Mouse (Mus musculus): ENCODE data around the gene Rbfox2. TPM values are rescaled to one million over a fixed set of nuclear protein-coding genes. Genes with fewer than 3 reads are reported as not detected.
"Not testable (repeated sequence)": the region's sequence is repeated elsewhere in the genome, so short reads cannot be mapped to it uniquely, and the experiment has no call there.

Gene Rbfox2
- total RNA-seq, 2 experiments from 2014 or later: 104 to 121 TPM

DNA sequence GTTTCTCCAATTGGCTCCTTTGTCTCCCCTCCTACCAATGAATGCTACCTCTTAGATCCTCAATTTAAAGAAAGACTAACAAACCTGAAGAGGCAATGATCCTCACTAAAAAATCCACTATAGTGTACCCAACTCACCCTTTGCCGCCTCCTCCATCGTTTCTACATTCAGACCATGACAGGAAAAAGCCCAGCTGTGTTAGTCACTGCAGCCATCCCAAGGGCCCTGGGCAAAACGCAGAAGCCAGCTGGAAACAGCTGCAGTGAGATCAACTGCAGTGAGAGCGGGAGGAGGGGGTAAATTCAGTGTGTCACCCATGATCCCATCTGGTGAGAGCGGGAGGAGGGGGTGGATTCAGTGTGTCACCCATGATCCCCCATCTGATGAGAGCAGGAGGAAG is 28.0 kb downstream of the Rbfox2 start:
- peak; percentile 69 for DNase-seq
- intact Hi-C loops (cut with DNase I; ENCODE audit: low total_unique reads): loop anchor here (2.0 kb wide), 1 partner anchor 34 kb away; no protein-coding TSS in a partner anchor

DNA sequence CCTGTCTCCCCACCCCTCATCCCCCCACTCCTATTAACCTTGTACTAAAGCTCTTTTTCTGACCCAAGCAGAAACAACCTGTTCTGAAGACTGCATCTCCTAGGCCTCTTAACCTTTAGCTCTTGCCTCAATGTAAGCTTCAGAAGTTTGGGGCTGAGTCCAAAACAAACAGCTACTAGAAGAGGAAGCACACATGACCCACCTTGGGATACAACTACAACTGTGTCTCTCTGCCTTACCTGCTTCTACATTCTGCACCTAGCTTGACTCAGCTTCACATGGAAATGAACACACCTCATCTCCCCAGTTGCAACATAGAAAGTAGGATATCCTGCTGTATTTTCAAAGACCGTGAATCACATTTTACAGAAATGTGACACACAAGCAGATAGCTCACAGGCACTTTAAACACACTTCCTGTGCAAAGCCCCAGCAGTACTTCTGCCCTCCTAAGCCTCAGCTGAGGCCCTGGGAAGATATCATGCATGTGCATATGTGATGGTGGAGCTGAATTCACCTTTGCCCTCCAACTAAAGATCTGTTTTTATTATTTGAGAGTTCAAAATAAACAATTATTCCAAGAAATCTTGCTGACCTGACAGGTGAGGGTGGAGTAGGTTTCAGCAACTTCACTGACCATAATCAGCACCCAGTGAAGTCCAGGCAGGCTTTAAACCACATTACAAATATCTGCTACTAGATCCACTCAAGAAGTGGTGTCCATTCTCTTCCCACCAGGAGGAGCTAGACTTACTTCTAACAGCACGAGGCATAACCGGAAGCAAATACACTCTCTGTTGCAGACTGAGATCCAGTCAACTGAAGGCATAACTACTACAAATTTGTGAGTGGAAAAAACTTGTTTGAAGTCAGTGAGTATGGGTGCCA is 29.7 kb downstream of the Rbfox2 start:
- DNase-seq: no peak
- intact Hi-C loops (cut with DNase I; ENCODE audit: low total_unique reads): no loop called here

DNA sequence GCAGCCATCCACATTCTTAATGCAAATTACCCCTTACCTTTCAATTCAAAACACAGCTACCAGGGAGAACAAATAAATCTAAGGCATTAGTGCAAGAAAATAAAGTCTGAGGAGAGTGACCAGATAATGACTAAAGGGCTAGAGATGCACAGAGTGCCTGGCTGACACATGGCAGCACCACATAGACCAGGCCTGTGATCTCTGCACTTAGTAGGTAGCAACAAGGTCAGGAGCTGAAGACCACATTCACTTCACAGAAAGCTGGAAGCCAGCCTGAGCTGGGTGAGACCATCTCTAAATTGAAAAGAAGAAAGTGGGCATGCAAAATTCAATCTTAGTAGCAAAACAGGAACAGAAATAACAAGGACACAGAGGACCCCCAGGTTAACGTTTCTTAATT is 30.5 kb downstream of the Rbfox2 start:
- intact Hi-C loops (cut with DNase I; ENCODE audit: low total_unique reads): no loop called here
- DNase-seq: no peak

DNA sequence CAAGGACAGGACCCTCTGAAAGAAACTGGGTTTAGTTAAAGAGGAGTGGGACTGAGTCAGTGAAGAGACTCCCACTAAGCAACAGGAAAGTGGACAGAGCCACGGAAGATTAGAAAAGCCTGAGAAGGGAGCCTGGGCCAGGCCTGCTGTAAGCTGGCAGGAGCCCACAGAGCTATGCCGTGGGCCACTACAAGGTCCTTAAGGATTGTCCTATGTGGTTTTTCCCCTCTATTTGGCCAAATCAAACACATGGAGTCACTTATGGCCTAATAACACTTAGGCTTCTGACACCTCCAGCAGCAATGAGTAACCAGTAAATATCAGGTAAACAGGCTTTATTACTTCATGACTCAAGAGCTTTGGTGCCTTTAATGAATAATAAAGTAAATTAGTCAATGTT is 31.2 kb downstream of the Rbfox2 start:
- intact Hi-C loops (cut with DNase I; ENCODE audit: low total_unique reads): no loop called here
- no peak for DNase-seq

DNA sequence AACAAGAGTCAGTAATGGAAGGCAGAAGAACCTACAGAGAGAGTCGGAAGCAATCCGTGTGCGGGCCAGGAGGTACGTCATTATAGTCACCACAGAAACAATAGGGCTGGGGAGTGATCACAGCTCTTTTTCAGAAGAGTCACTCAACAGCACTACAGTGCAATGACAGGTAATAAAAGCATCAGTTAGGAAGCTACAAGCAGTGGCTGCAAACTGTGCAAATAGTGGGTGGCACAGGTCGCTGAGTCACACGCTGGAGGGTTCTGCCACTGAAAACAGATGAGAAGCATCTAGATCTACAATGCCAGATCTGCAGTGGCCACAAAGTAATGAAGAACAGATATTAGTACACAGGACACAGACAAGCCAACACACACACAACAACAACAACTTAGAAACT is 32.9 kb downstream of the Rbfox2 start:
- DNase-seq: no peak
- intact Hi-C loops (cut with DNase I; ENCODE audit: low total_unique reads): no loop called here

DNA sequence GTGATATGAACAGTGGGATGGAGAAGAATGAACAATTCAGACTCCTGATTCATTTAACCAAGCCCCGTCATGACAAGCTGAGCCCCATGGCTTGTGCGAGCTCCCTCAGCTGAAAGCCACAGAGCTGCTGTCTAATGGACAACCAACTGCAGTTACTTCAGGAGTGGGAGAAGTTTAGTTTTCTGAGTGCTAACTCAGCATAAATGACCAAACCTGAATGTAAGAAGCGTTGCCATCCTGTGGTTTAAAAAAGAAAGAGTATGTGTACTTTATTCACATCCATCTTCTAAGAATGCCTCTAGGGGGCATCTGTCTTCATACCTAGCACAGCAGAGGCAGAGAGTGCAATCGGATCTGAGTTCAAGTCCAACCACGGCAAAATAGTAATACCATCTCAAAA is 35.5 kb downstream of the Rbfox2 start:
- no peak for DNase-seq

DNA sequence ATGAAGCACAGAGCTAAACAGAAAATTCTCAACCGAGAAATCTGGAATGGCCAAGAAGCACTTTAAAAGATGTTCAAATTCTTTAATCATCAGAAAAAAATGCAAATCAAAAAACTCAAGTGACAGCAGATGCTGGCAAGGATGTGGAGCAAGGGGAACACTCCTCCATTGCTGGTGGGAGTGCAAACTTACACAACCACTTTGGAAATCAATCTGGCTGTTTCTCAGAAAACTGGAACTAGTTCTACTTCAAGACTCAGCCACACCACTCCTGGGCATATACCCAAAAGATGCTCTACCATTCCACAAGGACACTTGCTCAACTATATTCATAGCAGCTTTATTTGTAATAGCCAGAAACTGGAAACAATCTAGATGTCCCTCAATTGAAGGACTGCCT is 37.3 kb downstream of the Rbfox2 start:
- intact Hi-C loops (cut with DNase I; ENCODE audit: low total_unique reads): not testable (repeated sequence)

More for the DNA sequence above, 35.5 kb downstream of the Rbfox2 start:
- intact Hi-C loops (cut with DNase I; ENCODE audit: low total_unique reads): no loop called here

DNA sequence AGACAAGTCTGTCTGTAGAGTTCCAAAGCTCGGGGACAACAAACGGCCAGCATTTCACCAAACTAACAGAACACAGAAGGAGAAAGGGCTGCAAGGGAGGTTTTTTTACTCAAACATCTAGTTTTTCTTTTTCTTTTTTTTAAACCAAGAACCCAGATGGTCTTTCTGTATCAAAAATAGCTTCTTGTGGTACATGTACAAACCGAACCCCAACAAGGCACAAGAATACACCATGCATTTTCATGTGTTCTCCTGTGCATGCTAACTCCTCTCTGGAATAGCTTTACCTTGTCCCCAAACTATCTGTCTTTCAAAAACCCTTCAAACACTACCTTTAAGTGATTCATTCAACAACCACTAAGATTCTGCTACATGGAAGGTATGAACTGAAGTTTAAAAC is 38.4 kb downstream of the Rbfox2 start:
- intact Hi-C loops (cut with DNase I; ENCODE audit: low total_unique reads): no loop called here
- DNase-seq: no peak

More for the DNA sequence above, 37.3 kb downstream of the Rbfox2 start:
- not testable (repeated sequence) for DNase-seq

DNA sequence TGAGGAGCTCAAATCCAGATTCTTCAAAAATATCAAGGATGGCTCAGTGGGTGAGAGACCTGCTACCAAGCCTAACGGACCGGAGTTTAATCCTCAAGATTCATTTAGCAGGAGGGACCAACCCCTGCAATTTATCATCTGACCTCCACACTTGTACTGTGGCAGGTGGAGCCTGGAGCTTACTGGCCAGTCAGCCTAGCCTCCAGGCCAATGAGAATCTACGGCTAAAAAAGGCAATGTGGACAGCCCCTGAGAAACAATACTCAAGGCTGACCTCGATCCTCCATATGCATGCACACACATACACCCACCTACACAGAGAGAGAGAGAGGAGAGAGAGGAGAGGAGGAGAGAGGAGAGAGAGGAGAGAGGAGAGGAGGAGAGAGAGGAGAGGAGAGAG is 41.5 kb downstream of the Rbfox2 start:
- DNase-seq: no peak
- intact Hi-C loops (cut with DNase I; ENCODE audit: low total_unique reads): no loop called here

DNA sequence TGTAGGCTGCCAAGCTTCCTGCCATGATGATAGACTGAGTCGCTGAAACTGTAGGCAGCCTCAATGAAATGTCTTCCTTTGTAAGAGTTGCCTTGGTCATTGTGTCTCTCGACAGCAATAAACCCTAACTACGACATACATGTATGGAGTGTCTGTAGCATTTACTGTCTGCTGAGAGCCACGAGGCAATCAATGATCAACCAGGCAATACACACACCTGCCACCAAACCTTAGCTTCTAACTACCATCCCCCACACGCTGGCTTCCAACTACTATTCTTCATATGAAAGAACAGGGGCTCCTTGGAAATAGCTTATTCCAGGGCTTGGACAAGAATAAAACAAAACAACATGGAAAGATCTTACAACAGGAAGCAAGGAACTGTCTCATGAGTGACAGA is 42.5 kb downstream of the Rbfox2 start:
- intact Hi-C loops (cut with DNase I; ENCODE audit: low total_unique reads): no loop called here
- no peak for DNase-seq

DNA sequence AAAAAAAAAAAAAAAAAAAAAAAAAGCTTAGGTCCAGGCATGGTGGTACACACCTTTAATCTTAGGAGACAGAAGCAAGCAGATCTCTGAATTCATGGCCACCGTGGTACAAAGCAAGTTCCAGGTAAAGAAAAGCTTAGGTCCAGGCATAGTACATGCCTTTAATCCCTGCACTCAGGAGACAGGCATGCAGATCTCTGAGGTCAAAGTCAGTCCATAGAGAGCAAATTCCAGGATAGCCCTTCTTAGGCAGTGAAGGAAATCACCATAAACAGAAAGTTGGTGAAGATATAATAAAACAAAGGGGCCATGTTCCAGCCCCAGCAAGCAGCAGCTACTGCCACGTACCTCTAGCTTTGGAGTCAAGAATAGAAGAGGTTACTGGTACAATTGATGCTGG is 44.0 kb downstream of the Rbfox2 start:
- DNase-seq: no peak
- intact Hi-C loops (cut with DNase I; ENCODE audit: low total_unique reads): no loop called here

DNA sequence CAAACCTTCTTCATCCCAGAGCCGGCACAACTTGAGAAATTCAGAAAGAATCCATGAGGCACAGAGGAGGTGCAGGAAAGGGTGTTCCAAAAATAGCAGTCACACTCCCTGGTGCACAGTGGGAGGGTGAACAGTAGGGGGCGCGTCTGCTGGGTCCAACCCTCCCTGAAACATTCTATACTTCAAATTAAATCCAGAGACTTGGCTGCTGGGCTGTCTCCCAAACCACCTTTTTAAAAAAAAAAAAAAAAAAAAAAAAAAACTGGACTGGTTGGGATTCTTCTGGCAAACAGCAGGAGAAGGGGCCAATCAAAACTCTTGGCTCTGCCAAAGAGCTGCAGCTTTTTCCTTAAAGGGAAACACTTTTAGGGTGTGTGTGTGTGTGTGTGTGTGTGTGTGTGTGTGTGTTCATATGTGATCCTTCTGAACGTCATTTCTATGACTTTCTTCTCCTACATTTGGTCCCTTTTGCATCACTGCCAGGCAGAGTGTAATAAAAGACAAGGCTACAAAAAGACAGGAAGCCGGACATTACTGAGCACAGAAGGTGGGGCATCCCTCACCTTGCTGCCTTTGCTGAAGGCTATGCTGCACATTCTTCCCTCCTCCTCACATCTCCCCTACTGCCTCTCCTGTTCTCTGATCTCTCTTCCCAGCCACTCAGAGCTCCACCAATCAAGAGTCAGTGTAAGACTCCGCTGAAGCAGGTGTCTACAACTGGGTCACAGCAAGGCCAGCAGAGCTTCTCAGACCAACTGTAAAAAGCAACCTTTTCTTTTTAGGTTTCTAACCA is 49.2 kb downstream of the Rbfox2 start:
- peak; percentile 66 for DNase-seq
- intact Hi-C loops (cut with DNase I; ENCODE audit: low total_unique reads): no loop called here

DNA sequence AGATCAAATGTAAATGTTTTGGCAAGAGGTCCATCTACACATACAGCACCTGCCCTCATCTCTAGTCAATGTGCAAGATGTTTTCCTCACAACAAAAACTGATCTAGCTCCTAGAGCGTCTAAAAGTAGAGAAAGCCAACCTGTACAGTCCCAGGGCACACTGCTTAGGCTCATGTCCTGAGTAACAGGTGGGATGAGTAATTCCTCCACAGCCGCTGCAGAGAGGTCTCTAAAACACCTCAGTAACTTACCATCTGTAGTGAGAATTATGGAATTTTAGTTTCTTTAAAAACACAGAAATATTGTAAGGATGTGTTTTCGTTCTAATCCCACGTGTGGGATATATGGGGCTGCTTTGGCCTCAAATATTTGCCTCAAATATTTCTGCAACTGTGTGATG is 50.0 kb downstream of the Rbfox2 start:
- intact Hi-C loops (cut with DNase I; ENCODE audit: low total_unique reads): no loop called here
- no peak for DNase-seq

DNA sequence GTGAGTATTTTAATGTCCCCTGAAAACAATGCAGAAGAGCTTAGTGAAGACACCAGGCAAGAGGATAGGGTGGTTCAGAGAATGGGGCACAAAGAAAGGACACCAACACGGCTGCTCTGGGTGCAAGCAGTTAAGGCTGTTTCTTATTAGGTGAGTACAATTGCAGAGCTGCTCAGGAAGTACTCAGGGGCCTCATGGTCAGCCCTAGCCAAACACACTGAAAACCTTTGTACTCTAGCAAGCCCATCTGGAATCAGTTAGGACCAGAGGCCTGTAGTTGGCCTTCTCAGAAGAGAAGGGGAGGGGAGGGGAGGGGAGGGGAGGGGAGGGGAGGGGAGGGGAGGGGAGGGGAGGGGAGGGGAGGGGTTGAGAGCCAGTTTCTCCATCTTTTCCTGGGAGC is 52.2 kb downstream of the Rbfox2 start:
- intact Hi-C loops (cut with DNase I; ENCODE audit: low total_unique reads): no loop called here
- peak; percentile 16 for DNase-seq

DNA sequence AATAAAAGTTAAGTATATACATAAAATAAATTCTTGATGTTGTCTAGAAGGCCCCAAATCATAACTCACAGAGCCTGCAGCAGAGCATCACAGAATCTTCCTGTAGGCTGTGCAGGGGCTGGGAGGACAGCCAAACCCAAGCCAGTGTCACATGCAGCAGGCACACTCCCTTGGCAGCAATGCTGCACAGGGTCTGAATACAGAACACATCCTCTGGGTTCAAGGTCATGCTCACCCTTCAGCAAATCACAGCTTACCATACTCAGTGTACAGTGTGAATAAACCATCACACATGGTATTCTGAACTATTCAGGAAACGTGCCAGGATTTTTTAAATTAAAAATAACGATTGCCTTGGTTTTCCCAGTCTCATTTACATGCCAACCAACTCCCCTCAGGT is 52.7 kb downstream of the Rbfox2 start:
- DNase-seq: peak; percentile 40
- intact Hi-C loops (cut with DNase I; ENCODE audit: low total_unique reads): no loop called here

DNA sequence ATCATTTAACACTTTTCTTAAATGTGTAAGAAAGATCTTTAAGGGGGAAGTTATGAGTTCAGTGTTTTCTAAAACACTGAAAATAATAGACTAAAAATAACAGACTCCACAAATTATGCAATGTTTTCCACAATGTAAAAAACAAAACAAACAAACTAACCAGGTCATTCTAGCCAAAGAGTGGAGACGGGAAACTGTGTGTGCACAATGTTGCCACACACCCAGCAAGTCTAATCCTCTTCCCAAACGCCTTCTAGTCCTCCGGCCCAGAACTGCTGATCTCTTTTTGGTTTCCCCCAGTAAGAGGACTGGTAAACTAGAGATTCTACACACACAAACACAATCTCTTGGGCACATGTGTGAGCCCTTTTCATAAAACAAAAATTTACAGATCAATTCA is 55.1 kb downstream of the Rbfox2 start:
- intact Hi-C loops (cut with DNase I; ENCODE audit: low total_unique reads): no loop called here
- no peak for DNase-seq

DNA sequence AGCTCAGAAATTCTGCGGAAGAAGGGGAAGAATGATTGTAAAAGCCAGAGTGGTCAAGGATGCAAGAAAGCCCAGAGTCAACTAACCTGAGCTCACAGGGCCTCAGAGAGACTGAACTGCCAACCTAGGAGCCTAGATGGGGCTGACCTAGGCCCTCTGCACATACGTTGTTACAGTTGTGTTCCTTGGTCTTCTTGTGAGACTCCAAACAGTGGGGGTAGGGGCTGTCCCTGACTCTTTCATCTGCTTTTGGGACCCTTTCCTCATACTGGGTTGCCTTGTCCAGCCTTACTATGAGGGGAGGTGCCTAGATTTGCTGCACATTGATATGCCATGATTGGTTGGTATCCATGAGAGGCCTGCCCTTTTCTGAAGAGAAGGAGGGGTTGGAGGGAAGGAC is 56.0 kb downstream of the Rbfox2 start:
- no peak for DNase-seq
- intact Hi-C loops (cut with DNase I; ENCODE audit: low total_unique reads): no loop called here

DNA sequence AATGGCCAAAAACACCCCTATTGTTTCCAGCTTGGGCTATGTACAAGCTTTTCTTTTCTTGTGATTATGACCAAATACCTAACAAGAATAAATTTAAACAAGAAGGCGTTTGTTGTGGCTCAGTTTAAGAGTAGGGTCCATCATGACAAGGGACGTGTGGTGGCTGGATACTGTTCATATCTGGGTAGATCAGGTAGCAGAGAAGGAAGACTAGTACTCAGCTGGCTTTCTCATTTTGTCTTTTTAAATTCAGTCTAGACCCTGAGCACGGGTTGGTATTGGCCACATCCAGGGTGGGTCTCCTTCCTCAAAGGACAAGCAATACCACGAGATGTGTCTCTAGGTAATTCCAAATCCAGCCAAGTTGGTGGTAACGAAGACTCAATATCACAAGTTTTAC is 57.4 kb downstream of the Rbfox2 start:
- no peak for DNase-seq
- intact Hi-C loops (cut with DNase I; ENCODE audit: low total_unique reads): no loop called here

DNA sequence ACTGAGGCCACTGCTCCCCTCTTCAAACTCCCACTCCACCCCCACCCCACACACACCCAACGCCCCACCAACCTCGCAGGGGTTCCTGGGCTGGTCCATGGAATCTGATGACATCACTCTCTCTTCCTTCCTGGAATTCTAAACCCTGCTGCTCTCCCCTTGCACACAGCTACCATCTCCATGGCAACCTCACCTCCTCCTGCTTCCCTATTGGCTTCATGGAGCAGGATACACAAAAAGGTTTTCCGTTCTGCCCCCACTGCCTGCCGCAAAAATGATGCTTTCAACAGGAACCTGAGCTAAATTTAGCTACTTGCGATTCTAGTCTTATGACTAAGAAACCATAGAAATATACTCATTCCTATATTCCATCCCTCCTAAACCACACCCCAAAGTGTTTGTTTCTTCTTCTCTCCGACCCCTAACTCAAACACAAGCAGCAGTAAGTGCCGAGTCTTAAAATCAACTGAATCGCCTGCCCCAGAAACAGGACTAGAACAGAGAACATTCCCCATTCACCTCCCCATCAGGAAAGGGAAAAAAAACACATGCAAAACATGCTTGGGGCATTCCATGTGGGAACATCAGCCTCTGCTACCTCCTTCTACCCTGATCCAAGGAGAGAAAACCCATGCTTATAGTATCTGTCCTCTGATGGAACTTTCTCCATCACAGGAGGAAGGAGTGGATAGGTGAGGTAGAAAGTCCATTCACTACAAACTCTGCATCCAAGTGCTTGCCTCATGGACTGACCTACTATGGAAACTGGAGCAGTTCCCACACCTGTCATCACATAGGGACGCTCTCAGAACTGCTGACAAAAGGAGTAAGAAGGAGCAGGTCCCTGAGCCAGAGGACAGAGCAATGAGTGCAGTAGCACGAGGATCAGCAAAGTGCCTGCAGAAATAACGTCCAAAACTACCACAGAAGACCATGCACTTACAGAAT is 61.1 kb downstream of the Rbfox2 start:
- peak; percentile 10 for DNase-seq
- intact Hi-C loops (cut with DNase I; ENCODE audit: low total_unique reads): loop anchor here (2.0 kb wide), 1 partner anchor 33 kb away; no protein-coding TSS in a partner anchor

DNA sequence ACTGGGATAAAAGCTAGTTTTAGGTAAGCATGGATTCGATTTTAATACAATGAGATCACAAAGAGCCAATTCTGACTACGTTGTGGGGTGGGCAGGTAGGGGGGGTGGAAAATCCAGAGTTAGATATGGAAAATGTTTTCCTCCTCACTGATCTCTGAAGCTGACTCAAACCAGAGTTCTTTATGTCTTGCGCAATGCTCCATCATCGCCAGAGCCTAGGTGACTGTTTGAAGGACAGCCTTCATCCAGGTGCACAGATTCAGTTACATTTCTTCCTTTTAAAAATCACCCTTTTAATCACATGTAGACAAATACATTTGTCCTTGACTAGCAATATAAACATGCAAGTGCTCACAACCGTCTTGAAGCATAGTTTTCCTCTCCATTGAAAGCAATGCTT is 62.2 kb downstream of the Rbfox2 start:
- DNase-seq: no peak
- intact Hi-C loops (cut with DNase I; ENCODE audit: low total_unique reads): loop anchor here (2.0 kb wide), 1 partner anchor 34 kb away; no protein-coding TSS in a partner anchor
